23 mouse cellular contexts compared by ENCODE assay signal in genomic region chr16:38462161-38462560, GRCm38 (mm10).
"Had no signal": no experiment of that assay in that cellular context is flagged by ENCODE, and none has a peak within 500 bp of the region (broad histone marks: within the 10 kb centered on the region; RNA-seq: fewer than 3 reads in every experiment).

No protein-coding gene starts in this region.

- H3K27me3 ChIP-seq: heart, embryonic 12.5 days; hindbrain, embryonic 12.5 days; limb, embryonic 13.5 days; limb, embryonic 15.5 days had no signal

- H3K36me3 ChIP-seq: heart, embryonic 10.5 days; heart, embryonic 12.5 days; hindbrain, embryonic 10.5 days; hindbrain, embryonic 12.5 days; limb, embryonic 13.5 days; limb, embryonic 15.5 days had no signal

- H3K9ac ChIP-seq: forebrain, postnatal 0 days; heart, embryonic 12.5 days; hindbrain, embryonic 12.5 days; hindbrain, embryonic 14.5 days; limb, embryonic 13.5 days; limb, embryonic 15.5 days had no signal

- DNase-seq: forebrain, postnatal 0 days; gastrocnemius, postnatal 14 days; heart, adult 18-20 months; heart, postnatal 10 days; heart, postnatal 4 days; kidney, adult 11 months; kidney, adult 8-10 months; kidney, postnatal 10 days; kidney, postnatal 25 days; kidney, postnatal 4 days; left cerebral cortex, postnatal 4 days had no signal

- H3K4me1 ChIP-seq: hindbrain, embryonic 12.5 days; limb, embryonic 13.5 days; limb, embryonic 15.5 days had no signal

- H3K4me3 ChIP-seq: heart, embryonic 10.5 days; heart, embryonic 12.5 days; hindbrain, embryonic 10.5 days; hindbrain, embryonic 12.5 days; layer of hippocampus, adult 2 months; left cerebral cortex, adult 2 months; limb, embryonic 13.5 days; limb, embryonic 15.5 days had no signal

- H3K4me2 ChIP-seq: heart, embryonic 12.5 days; hindbrain, embryonic 12.5 days; hindbrain, embryonic 14.5 days; limb, embryonic 13.5 days; limb, embryonic 15.5 days; liver, embryonic 11.5 days had no signal

- ATAC-seq: forebrain, postnatal 0 days; hindbrain, embryonic 16.5 days; intestine, embryonic 16.5 days had no signal

- H3K9me3 ChIP-seq: heart, embryonic 10.5 days; heart, embryonic 12.5 days; hindbrain, embryonic 10.5 days; hindbrain, embryonic 12.5 days; limb, embryonic 13.5 days; limb, embryonic 15.5 days had no signal

- H3K27ac ChIP-seq: heart, embryonic 10.5 days; hindbrain, embryonic 10.5 days; hindbrain, embryonic 12.5 days; hindbrain, embryonic 14.5 days; layer of hippocampus, adult 2 months; left cerebral cortex, adult 2 months; limb, embryonic 13.5 days; limb, embryonic 15.5 days had no signal
